Mouse (Mus musculus) layer of hippocampus, adult 18-20 months (tissue): ENCODE results near the gene Fbxw5. TPM values are rescaled to one million over a fixed set of nuclear protein-coding genes. Genes with fewer than 3 reads are reported as not detected.

ENCODE experiments used
- total RNA-seq, 2 experiments: library from RNA; stranded (reverse); gene quantifications; 2 replicates each; pipeline ENCODE4 v1.2.3; 2021

Fbxw5 gene
- total RNA-seq, 2 experiments from 2014 or later = 114 to 115 TPM

Other genes starting within 250 kb of the Fbxw5 start
- 10 to 100 TPM; 35.7 to 38.8 TPM for gene Tmem203, start 245.3 kb upstream of the Fbxw5 start, total RNA-seq
- 10 to 100 TPM; 21.2 to 23.1 TPM for gene Tprn, start 238.1 kb upstream of the Fbxw5 start, total RNA-seq
- 10 to 100 TPM; 62.5 to 66.2 TPM for gene Ssna1, start 228.3 kb upstream of the Fbxw5 start, total RNA-seq
- 10 to 100 TPM; 79.8 to 84.4 TPM for gene Anapc2, start 228.3 kb upstream of the Fbxw5 start, total RNA-seq
- not detected for gene Tmem210, start 212.6 kb upstream of the Fbxw5 start, total RNA-seq
- not detected for gene Lrrc26, start 210.8 kb upstream of the Fbxw5 start, total RNA-seq
- 100 to 1,000 TPM; 393 to 422 TPM for gene Grin1, start 181.6 kb upstream of the Fbxw5 start, total RNA-seq
- gene Man1b1, start 168.4 kb upstream of the Fbxw5 start, total RNA-seq = 10 to 100 TPM; 59.6 to 62.4 TPM
- 10 to 100 TPM; 35.4 to 36.7 TPM for gene Dpp7, start 144.4 kb upstream of the Fbxw5 start, total RNA-seq
- gene Uap1l1, start 135.1 kb upstream of the Fbxw5 start, total RNA-seq = 10 to 100 TPM; 15.6 to 19.1 TPM
- gene Sapcd2, start 128.4 kb upstream of the Fbxw5 start, total RNA-seq = 1 to 10 TPM; 3.2 to 4.1 TPM
- 10 to 100 TPM; 16.3 to 17.7 TPM for gene Entpd2, start 104.9 kb upstream of the Fbxw5 start, total RNA-seq
- gene Npdc1, start 101.4 kb upstream of the Fbxw5 start, total RNA-seq = 100 to 1,000 TPM; 426 to 435 TPM
- gene Fut7, start 77.5 kb upstream of the Fbxw5 start, total RNA-seq = under 1 TPM; 0.15 to 0.76 TPM
- gene Abca2, start 72.0 kb upstream of the Fbxw5 start, total RNA-seq = 100 to 1,000 TPM; 173 to 176 TPM
- gene Clic3, start 43.9 kb upstream of the Fbxw5 start, total RNA-seq = 1 to 10 TPM in 1 of 2 experiments, under 1 TPM in 1; 0.66 to 1.0 TPM
- gene Paxx, start 39.7 kb upstream of the Fbxw5 start, total RNA-seq = 10 to 100 TPM; 56.7 to 61.3 TPM
- gene Ptgds, start 30.7 kb upstream of the Fbxw5 start, total RNA-seq = 100 to 1,000 TPM; 572 to 608 TPM
- gene Lcn12, start 6.8 kb upstream of the Fbxw5 start, total RNA-seq = not detected
- gene C8g, start 969 bp downstream of the Fbxw5 start, total RNA-seq = 1 to 10 TPM; 1.3 to 2.1 TPM
- 10 to 100 TPM; 10.9 to 12.0 TPM for gene Traf2, start 46.2 kb downstream of the Fbxw5 start, total RNA-seq
- 100 to 1,000 TPM; 212 to 213 TPM for gene Edf1, start 57.1 kb downstream of the Fbxw5 start, total RNA-seq
- gene Mamdc4, start 74.1 kb downstream of the Fbxw5 start, total RNA-seq = 1 to 10 TPM; 2.1 to 4.0 TPM
- 10 to 100 TPM; 63.0 to 66.2 TPM for gene Phpt1, start 74.5 kb downstream of the Fbxw5 start, total RNA-seq
- 100 to 1,000 TPM in 1 of 2 experiments, 10 to 100 TPM in 1; 98.6 to 102 TPM for gene Ajm1, start 81.0 kb downstream of the Fbxw5 start, total RNA-seq
- gene Rabl6, start 107.8 kb downstream of the Fbxw5 start, total RNA-seq = 100 to 1,000 TPM; 150 to 155 TPM
- not detected for gene Ccdc183, start 116.9 kb downstream of the Fbxw5 start, total RNA-seq
- 10 to 100 TPM; 16.7 to 17.5 TPM for gene Tmem141, start 121.3 kb downstream of the Fbxw5 start, total RNA-seq
- gene Fcna, start 127.3 kb downstream of the Fbxw5 start, total RNA-seq = 1 to 10 TPM in 1 of 2 experiments, under 1 TPM in 1; 0.56 to 1.1 TPM
- not detected for gene Lcn8, start 152.4 kb downstream of the Fbxw5 start, total RNA-seq
- gene Lcn5, start 157.2 kb downstream of the Fbxw5 start, total RNA-seq = not detected
- not detected for gene Lcn6, start 176.0 kb downstream of the Fbxw5 start, total RNA-seq
- gene Lcn10, start 182.0 kb downstream of the Fbxw5 start, total RNA-seq = not detected
- not detected for gene Obp2a, start 199.3 kb downstream of the Fbxw5 start, total RNA-seq
- 10 to 100 TPM; 92.5 to 96.1 TPM for gene Bmyc, start 206.0 kb downstream of the Fbxw5 start, total RNA-seq
- not detected for gene Obp2b, start 236.3 kb downstream of the Fbxw5 start, total RNA-seq